Mouse (Mus musculus) brown adipose tissue, adult 24 weeks (tissue): ENCODE results near the gene Cass4. TPM values are rescaled to one million over a fixed set of nuclear protein-coding genes. Genes with fewer than 3 reads are reported as not detected.

Source experiments
- H3K27ac ChIP-seq: fragments of 200-500 bp; replicated peaks from 2 replicates; pipeline ENCODE4 v1.5.1; 2012; ENCODE audit warnings: low read depth, mild to moderate bottlenecking, low read length
- H3K4me1 ChIP-seq: fragments of 200-500 bp; 2 replicates; pipeline ENCODE4 v1.6.1; 2012; ENCODE audit warnings: low read length, mixed read lengths; ENCODE audit not compliant: control insufficient read depth, insufficient read depth, insufficient read length
- H3K4me3 ChIP-seq: fragments of 200-500 bp; 2 replicates; pipeline ENCODE4 v1.5.1; 2012; ENCODE audit warnings: low read depth, mild to moderate bottlenecking, low read length, moderate library complexity; ENCODE audit not compliant: insufficient read depth
- polyA plus RNA-seq: library from polyadenylated mRNA; stranded (reverse); fragments of >200 nt; gene quantifications from 2 replicates; pipeline ENCODE4 v1.2.4, GENCODE M21; 2012; ENCODE audit not compliant: missing spikeins, insufficient read depth, insufficient read length

Gene Cass4
- polyA plus RNA-seq, 1 experiment = 0.75 TPM

- Histone ChIP-seq H3K4me3 (no peak overlapping the region), H3K4me1 (peaks cover 7% of the 10 kb centered on the region; the same call in 1 of the 2 replicates), H3K27ac (no peak overlapping the region)
Measured at GRCm38 (mm10) chr2:172445617-172446016, 52.0 kb downstream of the Cass4 start.

- H3K4me1 ChIP-seq = 0 out of 2 replicates have a peak, but pooled peaks cover 2% of the 10 kb centered on the region
- H3K4me3 ChIP-seq = no peak overlapping the region
- no peak overlapping the region for H3K27ac ChIP-seq
Measured at GRCm38 (mm10) chr2:172447317-172447716, 53.7 kb downstream of the Cass4 start.

GRCm38 (mm10) chr2:172448329-172448728 is 54.7 kb downstream of the Cass4 start:
- H3K4me1 ChIP-seq = no peaks in the 10 kb centered on the region
- H3K4me3 ChIP-seq = no peak overlapping the region
- H3K27ac ChIP-seq = no peak overlapping the region

- Histone ChIP-seq H3K4me3 (no peak overlapping the region), H3K27ac (no peak overlapping the region), H3K4me1 (no peaks in the 10 kb centered on the region)
Measured at GRCm38 (mm10) chr2:172450640-172451039, 57.0 kb downstream of the Cass4 start.

- no peaks in the 10 kb centered on the region for H3K4me1 ChIP-seq
- H3K27ac ChIP-seq = no peak overlapping the region
- H3K4me3 ChIP-seq = no peak overlapping the region
Measured at GRCm38 (mm10) chr2:172452031-172452430, 58.4 kb downstream of the Cass4 start.

GRCm38 (mm10) chr2:172452458-172452857 is 58.9 kb downstream of the Cass4 start:
- H3K27ac ChIP-seq = no peak overlapping the region
- no peaks in the 10 kb centered on the region for H3K4me1 ChIP-seq
- H3K4me3 ChIP-seq = no peak overlapping the region

- no peak within 1 kb of the TSS for H3K27ac ChIP-seq
- no peak within 1 kb of the TSS for H3K4me3 ChIP-seq
- H3K4me1 ChIP-seq = peaks cover 6% of the 10 kb centered on the region; the same call in 1 of the 2 replicates
Measured at GRCm38 (mm10) chr2:172458496-172458895, 64.9 kb downstream of the Cass4 start, which contains the start of gene Gcnt7. Gene Gcnt7, minus strand, starts transcription at chr2:172458596.

- peak overlapping the region; percentile 74 for H3K27ac ChIP-seq
- H3K4me1 ChIP-seq = peaks cover 6% of the 10 kb centered on the region; the same call in 1 of the 2 replicates
- no peak overlapping the region for H3K4me3 ChIP-seq
Measured at GRCm38 (mm10) chr2:172460647-172461046, 67.1 kb downstream of the Cass4 start.

GRCm38 (mm10) chr2:172462813-172463212 is 69.2 kb downstream of the Cass4 start:
- Histone ChIP-seq H3K27ac (no peak overlapping the region), H3K4me1 (peaks cover 13% of the 10 kb centered on the region), H3K4me3 (no peak overlapping the region)

- Histone ChIP-seq H3K27ac (peak overlapping the region; percentile 33; the same call in 1 of the 2 replicates), H3K4me3 (no peak overlapping the region), H3K4me1 (peaks cover 7% of the 10 kb centered on the region)
Measured at GRCm38 (mm10) chr2:172466427-172467132, 73.0 kb downstream of the Cass4 start.

GRCm38 (mm10) chr2:172467206-172467605 is 73.6 kb downstream of the Cass4 start:
- Histone ChIP-seq H3K27ac (0 out of 2 replicates have a peak overlapping the region, but pooled peaks have one; percentile 2), H3K4me1 (peaks cover 7% of the 10 kb centered on the region), H3K4me3 (no peak overlapping the region)

GRCm38 (mm10) chr2:172468346-172468819 is 74.8 kb downstream of the Cass4 start:
- H3K4me1 ChIP-seq = peaks cover 7% of the 10 kb centered on the region
- peak overlapping the region; percentile 20 for H3K27ac ChIP-seq
- no peak overlapping the region for H3K4me3 ChIP-seq

GRCm38 (mm10) chr2:172472318-172472717 is 78.7 kb downstream of the Cass4 start, which contains the start of gene Fam209:
Gene Fam209, plus strand, starts transcription at chr2:172472520.
- Histone ChIP-seq H3K4me3 (no peak within 1 kb of the TSS), H3K27ac (peak within 1 kb of the TSS; percentile 89), H3K4me1 (peaks cover 3% of the 10 kb centered on the region; the same call in 1 of the 2 replicates)

GRCm38 (mm10) chr2:172473591-172473990 is 80.0 kb downstream of the Cass4 start:
- no peak overlapping the region for H3K4me3 ChIP-seq
- H3K27ac ChIP-seq = peak overlapping the region; percentile 89
- H3K4me1 ChIP-seq = peaks cover 3% of the 10 kb centered on the region; the same call in 1 of the 2 replicates

- Histone ChIP-seq H3K27ac (no peak overlapping the region), H3K4me3 (no peak overlapping the region), H3K4me1 (peaks cover 3% of the 10 kb centered on the region; the same call in 1 of the 2 replicates)
Measured at GRCm38 (mm10) chr2:172474970-172475369, 81.4 kb downstream of the Cass4 start.
